Mouse (Mus musculus) embryonic fibroblast, embryonic 13.5 days (primary cell): ENCODE results near the gene Trim46.
"Not testable (repeated sequence)": the region's sequence is repeated elsewhere in the genome, so short reads cannot be mapped to it uniquely, and the experiment has no call there.

Source experiments
- CTCF ChIP-seq: IDR thresholded peaks from 2 replicates; pipeline ENCODE4 v1.5.1; 2011; ENCODE audit warnings: mild to moderate bottlenecking, control low read depth, low read length, moderate library complexity, borderline replicate concordance; ENCODE audit not compliant: insufficient read depth
- POLR2A ChIP-seq: IDR thresholded peaks from 2 replicates; pipeline ENCODE4 v1.6.1; 2011; ENCODE audit warnings: low read depth, mild to moderate bottlenecking, control low read depth, low read length, moderate library complexity

DNA sequence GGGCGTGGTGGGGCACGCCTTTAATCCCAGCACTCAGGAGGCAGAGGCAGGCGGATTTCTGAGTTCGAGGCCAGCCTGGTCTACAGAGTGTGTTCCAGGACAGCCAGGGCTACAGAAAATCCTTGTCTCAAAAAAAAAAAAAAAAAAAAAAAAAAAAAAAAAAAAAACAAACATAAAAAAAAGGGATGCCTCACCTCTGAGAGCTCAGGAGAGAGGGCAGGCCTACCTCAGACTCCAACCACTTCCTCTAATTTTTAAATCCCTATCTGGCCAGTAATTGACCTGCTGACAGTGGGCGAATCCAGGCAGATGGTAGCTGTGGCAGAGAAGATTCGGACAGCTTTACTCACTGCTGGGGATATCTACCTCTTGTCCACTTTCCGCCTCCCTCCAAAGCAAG, 29.7 kb downstream of the Trim46 start:
- not testable (repeated sequence) for TF ChIP-seq CTCF, POLR2A
